Mouse (Mus musculus): Measurements from ENCODE around the gene Itpk1.

DNA sequence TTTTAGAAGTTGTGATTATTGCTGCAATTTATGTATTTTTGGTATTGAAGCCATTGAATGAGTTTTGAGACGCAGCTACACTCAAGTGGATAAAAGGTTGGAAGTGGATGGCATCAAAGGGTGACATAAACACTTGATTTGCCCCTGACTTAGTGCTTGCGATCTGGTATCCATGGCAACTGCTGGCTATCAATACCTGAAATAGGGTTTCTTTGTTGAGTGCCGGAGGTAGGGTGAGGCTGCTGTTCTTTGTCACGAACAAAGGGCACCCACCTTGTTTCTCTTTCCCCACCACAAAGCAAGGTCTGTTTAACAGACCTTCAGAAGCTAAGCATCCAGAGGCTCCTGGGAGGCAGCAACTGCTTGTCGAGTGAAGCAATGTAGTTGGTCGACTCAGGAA lies 159.6 kb downstream of the Itpk1 start:
- TF ChIP-seq CTCF (IDR thresholded peaks at IDR 0.05; ENCODE audit: borderline replicate concordance, insufficient read depth, low read depth, low read length) (no peak), POLR2A (IDR thresholded peaks at IDR 0.05; ENCODE audit: borderline replicate concordance, insufficient read depth, low read length) (no peak)

Data from cerebellum, adult 2 months (tissue).